Mouse (Mus musculus) kidney, adult 2 months (tissue): ENCODE measurements around the gene Ptprd. TPM values are rescaled to one million over a fixed set of nuclear protein-coding genes. Genes with fewer than 3 reads are reported as not detected.

Experiments
- DNase-seq: peaks from one replicate; pipeline ENCODE4 v3.0.0; 2021
- H3K27ac ChIP-seq: fragments of 200-500 bp; 2 replicates; pipeline ENCODE4 v1.5.1; 2012; ENCODE audit warnings: low read depth, low read length, control low read depth, inconsistent platforms; ENCODE audit not compliant: insufficient read depth
- H3K27me3 ChIP-seq: fragments of 200-500 bp; replicated peaks from 2 replicates; pipeline ENCODE4 v1.6.1; 2012; ENCODE audit warnings: mild to moderate bottlenecking, moderate library complexity, low read length, inconsistent platforms; ENCODE audit not compliant: control insufficient read depth, insufficient read depth
- H3K36me3 ChIP-seq: fragments of 200-500 bp; 2 replicates; pipeline ENCODE4 v1.6.1; 2012; ENCODE audit warnings: mild to moderate bottlenecking, moderate library complexity, low read length, inconsistent platforms; ENCODE audit not compliant: control insufficient read depth, insufficient read depth
- H3K4me1 ChIP-seq: fragments of 200-500 bp; 2 replicates; pipeline ENCODE4 v1.6.1; 2011; ENCODE audit warnings: low read length; ENCODE audit not compliant: control insufficient read depth, insufficient read depth
- H3K4me3 ChIP-seq: fragments of 200-500 bp; 2 replicates; pipeline ENCODE4 v1.5.1; 2011; ENCODE audit warnings: mild to moderate bottlenecking, low read depth, low read length, control low read depth; ENCODE audit not compliant: insufficient read depth
- CTCF ChIP-seq: fragments of 200-500 bp; conservative IDR thresholded peaks from 2 replicates; pipeline ENCODE4 v1.5.1; 2011; ENCODE audit warnings: low read depth, mild to moderate bottlenecking, control low read depth, low read length, moderate library complexity, mixed read lengths; ENCODE audit not compliant: insufficient read depth, insufficient read length
- POLR2A ChIP-seq: fragments of 200-500 bp; IDR thresholded peaks from one replicate; pipeline ENCODE4 v1.6.1; 2011; ENCODE audit warnings: low read depth, low read length, control low read depth
- WGBS: fragments of 180-500 bp; shearing (Covaris S2); methylation state at CpG from one replicate; pipeline ENCODE4 v1.1.7; 2018; 5-methylcytosine and 5-hydroxymethylcytosine counted together
- polyA plus RNA-seq: library from polyadenylated mRNA; depleted of rRNA; stranded (reverse); fragments of >200 nt; gene quantifications from 2 replicates; pipeline ENCODE4 v1.2.3, GENCODE M21; 2012

Gene Ptprd
- polyA plus RNA-seq, 1 experiment, result 30.0 TPM

- H3K27me3 ChIP-seq, result no peaks in the 10 kb centered on the region
- no peaks in the 10 kb centered on the region for H3K4me1 ChIP-seq
- no peak overlapping the region for H3K27ac ChIP-seq
- no peak for DNase-seq
- no peak for TF ChIP-seq POLR2A
- no peaks in the 10 kb centered on the region for H3K36me3 ChIP-seq
- H3K4me3 ChIP-seq, result no peak overlapping the region
- WGBS, result 69% methylated on average over 2 of the region's 2 CpGs
Observed at GRCm38 (mm10) chr4:76812138-76812537, 1399.6 kb downstream of the Ptprd start.

- Histone ChIP-seq H3K27ac (no peak overlapping the region), H3K4me1 (no peaks in the 10 kb centered on the region), H3K4me3 (no peak overlapping the region), H3K27me3 (no peaks in the 10 kb centered on the region), H3K36me3 (no peaks in the 10 kb centered on the region)
- TF ChIP-seq POLR2A, result no peak
- TF ChIP-seq CTCF, result no peak
- WGBS, result 71% methylated on average over 4 of the region's 4 CpGs
- no peak for DNase-seq
Observed at GRCm38 (mm10) chr4:76802708-76803107, 1409.1 kb downstream of the Ptprd start.

- 49% methylated on average over 9 of the region's 9 CpGs for WGBS
- no peaks in the 10 kb centered on the region for H3K4me1 ChIP-seq
- no peak for TF ChIP-seq POLR2A
- TF ChIP-seq CTCF, result no peak
- no peak overlapping the region for H3K4me3 ChIP-seq
- DNase-seq, result peak; percentile 3
- no peaks in the 10 kb centered on the region for H3K27me3 ChIP-seq
- H3K27ac ChIP-seq, result no peak overlapping the region
- H3K36me3 ChIP-seq, result no peaks in the 10 kb centered on the region
Observed at GRCm38 (mm10) chr4:76798010-76799007, 1413.5 kb downstream of the Ptprd start.

GRCm38 (mm10) chr4:76785389-76785788 is 1426.4 kb downstream of the Ptprd start:
- WGBS, result 79% methylated on average over 2 of the region's 2 CpGs
- DNase-seq, result no peak
- Histone ChIP-seq H3K36me3 (no peaks in the 10 kb centered on the region), H3K27ac (no peak overlapping the region), H3K27me3 (no peaks in the 10 kb centered on the region), H3K4me3 (no peak overlapping the region), H3K4me1 (no peaks in the 10 kb centered on the region)
- TF ChIP-seq POLR2A (no peak), CTCF (no peak)

- H3K27me3 ChIP-seq, result no peaks in the 10 kb centered on the region
- 78% methylated on average over 4 of the region's 4 CpGs for WGBS
- no peak overlapping the region for H3K4me3 ChIP-seq
- H3K36me3 ChIP-seq, result no peaks in the 10 kb centered on the region
- no peak for TF ChIP-seq CTCF
- TF ChIP-seq POLR2A, result no peak
- no peak for DNase-seq
- no peaks in the 10 kb centered on the region for H3K4me1 ChIP-seq
- H3K27ac ChIP-seq, result no peak overlapping the region
Observed at GRCm38 (mm10) chr4:76779558-76780124, 1432.1 kb downstream of the Ptprd start.

GRCm38 (mm10) chr4:76766918-76767317 is 1444.8 kb downstream of the Ptprd start:
- Histone ChIP-seq H3K27me3 (no peaks in the 10 kb centered on the region), H3K27ac (no peak overlapping the region), H3K36me3 (no peaks in the 10 kb centered on the region), H3K4me1 (no peaks in the 10 kb centered on the region), H3K4me3 (no peak overlapping the region)
- TF ChIP-seq POLR2A, result no peak
- TF ChIP-seq CTCF, result no peak
- 62% methylated on average over 3 of the region's 3 CpGs for WGBS
- DNase-seq, result no peak

GRCm38 (mm10) chr4:76766429-76766828 is 1445.3 kb downstream of the Ptprd start:
- no peak overlapping the region for H3K4me3 ChIP-seq
- no peaks in the 10 kb centered on the region for H3K4me1 ChIP-seq
- TF ChIP-seq POLR2A, result no peak
- TF ChIP-seq CTCF, result no peak
- H3K27me3 ChIP-seq, result no peaks in the 10 kb centered on the region
- no peaks in the 10 kb centered on the region for H3K36me3 ChIP-seq
- WGBS, result 60% methylated on average over 2 of the region's 2 CpGs
- DNase-seq, result no peak
- H3K27ac ChIP-seq, result no peak overlapping the region
